Mouse (Mus musculus) erythroblast, embryonic 14.5 days (primary cell): ENCODE measurements around the gene Ppm1n.

ENCODE experiments used
- GATA1 ChIP-seq: IDR thresholded peaks from 2 replicates; pipeline ENCODE4 v1.6.1; 2012; ENCODE audit warnings: low read length, inconsistent platforms, mixed read lengths
- TAL1 ChIP-seq: IDR thresholded peaks from 3 replicates; pipeline ENCODE4 v1.6.1; 2012; ENCODE audit warnings: low read length, inconsistent platforms, mixed read lengths

DNA sequence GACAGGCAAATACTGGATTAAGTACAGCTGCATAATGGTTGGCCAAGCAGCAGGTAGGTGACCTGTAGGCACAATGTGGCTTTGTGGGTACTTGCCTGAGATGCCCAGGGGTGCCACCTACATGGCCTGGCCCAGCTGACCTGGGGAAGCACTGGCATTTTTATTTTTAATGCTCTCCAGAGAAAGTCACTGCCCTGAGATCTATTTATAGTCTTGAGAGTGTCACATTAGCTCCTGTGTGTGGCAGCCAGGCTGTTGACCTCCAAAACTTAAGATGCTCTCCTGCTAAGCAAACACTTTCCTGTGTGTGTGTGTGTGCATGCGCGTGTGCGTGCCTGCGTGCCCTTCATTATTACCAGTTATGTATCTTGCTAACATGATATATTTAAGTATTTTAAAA lies 41.5 kb downstream of the Ppm1n start:
- TF ChIP-seq GATA1 (no peak), TAL1 (no peak)
